Mouse (Mus musculus): ENCODE data around the gene Cd6.

Gene Cd6

GRCm38 (mm10) chr19:10761794-10762415 lies 68.0 kb downstream of the Cd6 start:
- DNase-seq (ENCODE audit: low spot score) = no peak

GRCm38 (mm10) chr19:10759983-10760831 lies 69.7 kb downstream of the Cd6 start:
- DNase-seq (ENCODE audit: low spot score) = no peak

DNA sequence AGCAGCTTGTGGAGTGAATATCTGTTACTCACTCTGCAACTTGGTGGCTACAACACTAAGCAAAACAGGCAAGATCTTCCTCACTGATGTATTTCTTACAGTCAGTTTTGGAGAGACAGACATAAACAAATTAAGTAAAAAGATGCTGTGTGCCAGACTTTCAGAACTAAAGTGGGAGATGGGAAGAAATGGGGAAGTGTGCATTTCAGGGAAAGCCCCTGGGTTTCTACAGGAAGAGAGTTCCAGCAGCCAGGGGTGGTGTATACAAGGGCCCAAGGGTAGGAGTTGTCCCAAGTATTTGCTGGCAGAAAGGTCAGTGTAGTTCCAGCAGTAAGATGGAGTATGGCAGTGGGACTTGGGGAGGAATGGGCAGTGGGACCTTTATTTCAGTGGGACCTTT lies 70.3 kb downstream of the Cd6 start:
- DNase-seq (ENCODE audit: low spot score) = no peak

- no peak for DNase-seq (ENCODE audit: low spot score)
Measured at GRCm38 (mm10) chr19:10758708-10759107, 71.2 kb downstream of the Cd6 start.

GRCm38 (mm10) chr19:10757526-10757925 lies 72.3 kb downstream of the Cd6 start:
- no peak for DNase-seq (ENCODE audit: low spot score)

GRCm38 (mm10) chr19:10757125-10757524 lies 72.7 kb downstream of the Cd6 start:
- DNase-seq (ENCODE audit: low spot score) = no peak

- DNase-seq (ENCODE audit: low spot score) = no peak
Measured at GRCm38 (mm10) chr19:10752646-10753045, 77.2 kb downstream of the Cd6 start.

- DNase-seq (ENCODE audit: low spot score) = no peak
Measured at GRCm38 (mm10) chr19:10752106-10752505, 77.8 kb downstream of the Cd6 start.

DNA sequence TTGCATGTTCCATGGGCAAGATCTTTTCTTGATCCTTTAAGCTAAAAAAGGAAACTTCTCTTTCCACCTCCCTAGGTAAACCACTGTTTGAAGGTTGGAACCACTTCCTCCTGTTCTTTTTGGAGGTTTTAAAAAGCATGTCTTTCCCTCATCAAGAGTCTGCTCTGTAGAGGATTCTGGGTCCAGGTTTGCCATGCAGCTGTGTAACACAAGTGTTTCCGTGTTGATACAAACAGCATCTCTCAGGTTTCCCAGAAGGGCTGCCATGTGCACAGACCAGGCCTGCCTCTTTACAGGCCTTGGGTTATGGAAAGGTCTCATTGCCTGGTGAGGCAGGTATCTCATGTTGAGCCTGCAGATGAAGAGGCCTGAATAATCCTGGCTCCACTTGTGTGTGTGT lies 78.3 kb downstream of the Cd6 start:
- DNase-seq (ENCODE audit: low spot score) = no peak

GRCm38 (mm10) chr19:10750161-10750560 lies 79.7 kb downstream of the Cd6 start:
- DNase-seq (ENCODE audit: low spot score) = no peak

DNA sequence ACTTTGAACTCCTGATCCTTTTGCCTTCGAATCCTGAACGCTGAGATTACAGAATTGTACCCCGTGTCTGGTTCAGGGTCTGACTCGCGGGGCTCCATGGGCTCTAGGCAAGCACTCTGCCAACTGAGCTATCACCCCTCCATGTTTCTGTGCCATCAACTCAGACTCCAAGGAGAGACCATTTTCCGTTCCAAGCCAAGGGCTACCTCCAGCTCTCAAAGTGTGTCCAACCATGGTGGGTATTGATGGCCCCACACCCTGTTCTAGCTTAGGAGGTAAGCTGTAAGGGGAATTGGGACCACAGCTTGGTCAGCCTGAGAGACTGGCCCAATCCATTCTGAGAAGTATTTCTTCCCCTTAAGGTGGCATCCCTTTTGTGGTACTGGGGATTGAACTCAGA lies 80.6 kb downstream of the Cd6 start:
- DNase-seq (ENCODE audit: low spot score) = no peak

GRCm38 (mm10) chr19:10748401-10749102 lies 81.3 kb downstream of the Cd6 start:
- no peak for DNase-seq (ENCODE audit: low spot score)

GRCm38 (mm10) chr19:10747718-10748117 lies 82.1 kb downstream of the Cd6 start:
- DNase-seq (ENCODE audit: low spot score) = no peak

DNA sequence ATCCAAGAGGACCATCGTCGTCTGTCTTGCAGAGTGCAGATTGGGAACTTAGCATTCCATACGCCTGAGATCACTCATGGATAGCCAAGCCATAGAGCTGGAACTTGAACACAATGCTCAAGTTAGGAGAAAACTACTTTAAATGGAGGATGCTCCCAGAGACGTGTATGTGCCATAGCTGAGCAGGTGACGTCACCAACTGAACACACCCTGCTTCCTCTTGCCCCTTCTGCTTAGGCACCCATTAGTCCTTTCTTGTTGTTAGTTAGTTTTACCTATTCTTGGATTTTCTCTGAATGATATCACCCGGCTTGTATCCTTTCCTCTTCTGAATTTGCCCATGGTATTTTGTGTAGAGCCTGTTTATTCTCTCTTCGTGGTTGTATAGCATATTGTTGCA lies 82.7 kb downstream of the Cd6 start:
- no peak for DNase-seq (ENCODE audit: low spot score)

DNA sequence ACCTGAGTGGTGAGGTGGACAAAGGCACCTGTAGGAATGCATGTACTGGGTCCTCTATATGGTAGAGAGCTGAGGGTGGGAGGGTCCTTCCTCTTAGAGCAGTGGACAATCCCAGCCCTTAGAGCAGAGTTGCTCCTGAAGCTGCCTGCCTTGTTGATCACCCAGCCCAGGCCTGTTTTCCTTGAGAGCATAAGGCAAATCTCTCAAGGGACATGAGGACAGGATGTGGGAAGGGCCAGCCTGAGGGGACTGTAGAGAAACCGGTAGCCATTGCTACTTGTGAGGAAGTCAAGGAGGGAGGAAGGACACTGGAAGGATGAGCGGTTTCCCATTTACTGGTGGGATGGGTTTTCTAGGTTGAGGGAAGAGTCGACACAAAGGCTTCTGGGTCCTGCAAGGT lies 87.3 kb downstream of the Cd6 start:
- no peak for DNase-seq (ENCODE audit: low spot score)

- no peak for DNase-seq (ENCODE audit: low spot score)
Measured at GRCm38 (mm10) chr19:10742145-10742544, 87.7 kb downstream of the Cd6 start.

GRCm38 (mm10) chr19:10740641-10741440 lies 89.0 kb downstream of the Cd6 start:
- no peak for DNase-seq (ENCODE audit: low spot score)

- no peak for DNase-seq (ENCODE audit: low spot score)
Measured at GRCm38 (mm10) chr19:10739916-10740315, 89.9 kb downstream of the Cd6 start.

Measured in layer of hippocampus, adult 11-12 months (tissue).